Mouse (Mus musculus): Measurements from ENCODE around the gene Ciita.

GRCm38 (mm10) chr16:10548938-10549337 is 69.1 kb downstream of the Ciita start:
- TF ChIP-seq CTCF (IDR thresholded peaks at IDR 0.05; ENCODE audit: borderline replicate concordance, insufficient read depth, low read depth, low read length) (no peak), POLR2A (IDR thresholded peaks at IDR 0.05; ENCODE audit: borderline replicate concordance, insufficient read depth, low read length) (no peak)
